Mouse (Mus musculus) brain, embryonic 14.5 days (tissue): Measurements from ENCODE around the gene Fam199x.

Experiments used
- CTCF ChIP-seq: fragments of 200-500 bp; IDR thresholded peaks from 2 replicates; pipeline ENCODE4 v1.5.1; 2012; ENCODE audit warnings: inconsistent platforms, mild to moderate bottlenecking, moderate library complexity, borderline replicate concordance; ENCODE audit not compliant: insufficient read depth, insufficient read length; ENCODE audit errors: extremely low read depth
- POLR2A ChIP-seq: fragments of 200-500 bp; IDR thresholded peaks from 2 replicates; pipeline ENCODE4 v1.6.1; 2012; ENCODE audit warnings: mild to moderate bottlenecking, inconsistent platforms, borderline replicate concordance; ENCODE audit not compliant: poor library complexity, insufficient read depth, insufficient read length, severe bottlenecking; ENCODE audit errors: extremely low read depth

DNA sequence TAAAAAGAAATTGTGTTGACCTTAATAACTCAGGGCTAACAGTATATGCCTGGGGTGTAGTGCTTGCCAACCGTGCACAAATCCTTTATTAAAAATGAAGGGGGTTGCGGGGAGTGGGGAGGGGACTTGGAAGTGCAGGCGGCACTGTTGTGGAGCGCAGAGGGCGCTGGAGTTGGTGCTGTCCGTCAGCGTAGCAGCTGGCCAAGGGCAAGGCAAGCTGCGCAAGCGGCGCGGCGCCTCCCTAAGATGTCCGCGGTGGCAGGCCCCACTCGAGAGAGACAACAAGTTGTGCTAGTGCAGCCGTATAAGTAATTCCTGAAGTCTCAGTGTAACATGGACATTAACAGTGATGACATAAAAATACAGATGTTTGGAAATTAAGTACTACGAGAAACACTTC is 78.1 kb downstream of the Fam199x start:
- no peak for TF ChIP-seq CTCF
- no peak for TF ChIP-seq POLR2A
